Mouse (Mus musculus): ENCODE results near the gene Mkrn2. TPM values are rescaled to one million over a fixed set of nuclear protein-coding genes. Genes with fewer than 3 reads are reported as not detected.

Mkrn2 gene
- polyA plus RNA-seq (2014; fragmentation: Illumina TruSeq; extraction: RNeasy Lipid Tissue Mini Kit (QIAGEN cat#74804); ENCODE audit: low read depth, low replicate concordance), result 7.3 TPM

GRCm38 (mm10) chr6:115601715-115602523 lies at the start of gene Mkrn2:
TSS of gene Mkrn2 (plus strand) at chr6:115601902.

GRCm38 (mm10) chr6:115592458-115592857 lies 9.2 kb upstream of the Mkrn2 start, which contains the start of gene Mkrn2os:
TSS of gene Mkrn2os (minus strand) at chr6:115592576.

Other genes starting within 250 kb of the Mkrn2 start
- 5.6 TPM for gene Pparg, start 241.0 kb upstream of the Mkrn2 start, polyA plus RNA-seq (2014; fragmentation: Illumina TruSeq; extraction: RNeasy Lipid Tissue Mini Kit (QIAGEN cat#74804); ENCODE audit: low read depth, low replicate concordance)
- 2.3 TPM for gene Tsen2, start 57.2 kb upstream of the Mkrn2 start, polyA plus RNA-seq (2014; fragmentation: Illumina TruSeq; extraction: RNeasy Lipid Tissue Mini Kit (QIAGEN cat#74804); ENCODE audit: low read depth, low replicate concordance)
- gene Mkrn2os, start 9.3 kb upstream of the Mkrn2 start, polyA plus RNA-seq (2014; fragmentation: Illumina TruSeq; extraction: RNeasy Lipid Tissue Mini Kit (QIAGEN cat#74804); ENCODE audit: low read depth, low replicate concordance), result 4.1 TPM
- gene Raf1, start 74.7 kb downstream of the Mkrn2 start, polyA plus RNA-seq (2014; fragmentation: Illumina TruSeq; extraction: RNeasy Lipid Tissue Mini Kit (QIAGEN cat#74804); ENCODE audit: low read depth, low replicate concordance), result 27.1 TPM
- gene Tmem40, start 160.5 kb downstream of the Mkrn2 start, polyA plus RNA-seq (2014; fragmentation: Illumina TruSeq; extraction: RNeasy Lipid Tissue Mini Kit (QIAGEN cat#74804); ENCODE audit: low read depth, low replicate concordance), result not detected
- 2.6 TPM for gene Cand2, start 172.6 kb downstream of the Mkrn2 start, polyA plus RNA-seq (2014; fragmentation: Illumina TruSeq; extraction: RNeasy Lipid Tissue Mini Kit (QIAGEN cat#74804); ENCODE audit: low read depth, low replicate concordance)
- 125 TPM for gene Rpl32, start 206.8 kb downstream of the Mkrn2 start, polyA plus RNA-seq (2014; fragmentation: Illumina TruSeq; extraction: RNeasy Lipid Tissue Mini Kit (QIAGEN cat#74804); ENCODE audit: low read depth, low replicate concordance)
- 0.61 TPM for gene Efcab12, start 236.5 kb downstream of the Mkrn2 start, polyA plus RNA-seq (2014; fragmentation: Illumina TruSeq; extraction: RNeasy Lipid Tissue Mini Kit (QIAGEN cat#74804); ENCODE audit: low read depth, low replicate concordance)